Mouse (Mus musculus): Measurements from ENCODE around the gene Atp2c2.

- TF ChIP-seq MYOG (IDR thresholded peaks at IDR 0.05; ENCODE audit: control insufficient read depth, extremely low read depth, insufficient read length) (no peak), CTCF (IDR thresholded peaks at IDR 0.05; ENCODE audit: control insufficient read depth, insufficient read depth, insufficient read length) (no peak), MAX (IDR thresholded peaks at IDR 0.05) (no peak), CEBPB (IDR thresholded peaks at IDR 0.05; ENCODE audit: low read depth) (no peak), USF1 (IDR thresholded peaks at IDR 0.05; ENCODE audit: low read depth) (peak; percentile 58)
These were observed 98.6 kb downstream of the Atp2c2 start for GRCm38 (mm10) chr8:119798170-119798964.

All from C2C12 (cell line).